Mouse (Mus musculus): ENCODE measurements around the gene Mrrf. TPM values are rescaled to one million over a fixed set of nuclear protein-coding genes. Genes with fewer than 3 reads are reported as not detected.

Mrrf gene
- total RNA-seq, 1 experiment: 8.4 TPM

DNA sequence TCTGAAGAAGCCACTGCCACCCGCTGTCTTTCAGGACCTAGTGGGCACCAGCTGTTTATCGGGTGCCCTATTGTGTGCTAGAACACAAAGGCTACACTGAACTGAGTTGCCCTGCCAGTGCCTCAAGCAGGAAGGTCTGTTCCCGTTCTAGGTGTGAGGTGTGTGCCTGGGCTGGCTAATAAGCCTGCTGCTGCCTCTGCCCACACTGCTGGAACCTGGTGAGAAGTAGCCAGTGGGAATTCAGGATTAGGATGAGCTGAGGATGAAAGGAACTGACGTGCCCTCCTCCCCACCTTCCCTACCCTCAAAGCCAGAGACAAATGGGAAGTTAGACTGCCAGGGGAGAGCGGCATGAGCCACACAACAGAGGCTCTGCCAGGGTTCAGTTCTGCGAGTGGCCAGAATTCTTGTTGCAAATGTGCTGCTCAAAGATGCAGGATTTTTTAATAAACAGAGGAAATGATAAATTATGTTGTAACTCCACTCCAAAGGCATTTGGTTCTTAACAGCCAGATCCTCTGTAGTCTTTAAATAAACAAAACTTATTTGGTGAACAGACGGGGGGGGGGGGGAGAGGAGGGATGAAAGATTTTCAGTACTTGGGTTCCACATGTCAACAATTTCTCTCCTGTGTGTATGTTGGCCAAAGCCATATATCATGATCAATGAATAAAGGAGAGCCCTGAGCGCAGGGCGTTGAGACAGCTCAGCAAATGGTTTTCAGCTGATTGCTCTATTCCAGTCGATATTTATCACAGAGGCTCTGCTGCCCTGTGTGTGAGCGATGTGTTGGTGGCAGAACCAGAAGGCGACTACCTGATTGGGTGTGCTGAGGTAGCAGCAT lies 55.1 kb downstream of the Mrrf start:
- Histone ChIP-seq H3K4me3 (ENCODE audit: insufficient read depth in 1 of 2, low read depth in 1 of 2, low read length in 2 of 2, poor library complexity in 1 of 2, severe bottlenecking in 1 of 2) (no peak overlapping the region), H3K9ac (ENCODE audit: insufficient read depth, low read depth, low read length, poor library complexity, severe bottlenecking) (no peak overlapping the region), H3K9me3 (ENCODE audit: control insufficient read depth, insufficient read depth, low read depth, low read length) (no peaks in the 10 kb centered on the region), H3K27ac (ENCODE audit: insufficient read depth, low read depth, low read length, poor library complexity, severe bottlenecking) (no peak overlapping the region), H3K4me1 (ENCODE audit: control insufficient read depth in 2 of 2, insufficient read depth in 2 of 2, low read length in 2 of 2, poor library complexity in 1 of 2) (no peaks in the 10 kb centered on the region), H3K36me3 (ENCODE audit: control insufficient read depth, insufficient read depth, low read length, poor library complexity, severe bottlenecking) (peaks cover 2% of the 10 kb centered on the region; the same call in 1 of the 2 replicates)
- DNase-seq (ENCODE audit: low read depth, low spot score): no peak
- TF ChIP-seq HCFC1 (IDR thresholded peaks at IDR 0.05; ENCODE audit: borderline replicate concordance, insufficient read depth, low read length) (no peak), CHD2 (IDR thresholded peaks at IDR 0.05; ENCODE audit: low read depth, low read length) (no peak), MAFK (IDR thresholded peaks at IDR 0.05; ENCODE audit: insufficient read depth, low read depth, low read length) (no peak), ZNF384 (IDR thresholded peaks at IDR 0.05; ENCODE audit: low read depth, low read length) (no peak), ZC3H11A (IDR thresholded peaks at IDR 0.05; ENCODE audit: borderline replicate concordance, low read depth, low read length) (no peak)
- in situ Hi-C loops (cut with MboI; ENCODE audit: low sequenced_read_pairs in 2 of 2, unreplicated experiment in 2 of 2): no loop called here

DNA sequence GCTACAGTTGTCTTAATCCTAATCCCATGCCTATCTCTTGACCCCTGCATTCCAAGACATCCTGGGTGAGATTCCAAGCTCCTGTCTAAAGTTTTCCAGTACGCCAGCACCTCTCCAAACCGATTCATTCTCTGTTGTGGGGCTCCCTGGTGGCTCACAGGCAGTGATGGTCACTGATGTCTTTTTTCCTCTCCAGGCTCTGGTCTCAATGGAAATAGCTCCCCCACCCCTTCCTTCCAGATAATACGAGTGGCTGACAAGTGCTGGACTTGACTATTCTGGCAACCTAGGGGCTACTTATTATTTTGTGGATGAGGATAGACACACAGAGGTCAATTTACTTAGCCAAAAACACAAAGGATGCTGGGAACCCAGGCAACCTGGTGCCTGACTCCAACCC lies 60.8 kb downstream of the Mrrf start:
- in situ Hi-C loops (cut with MboI; ENCODE audit: low sequenced_read_pairs in 2 of 2, unreplicated experiment in 2 of 2): no loop called here
- H3K36me3 ChIP-seq (ENCODE audit: control insufficient read depth, insufficient read depth, low read length, poor library complexity, severe bottlenecking): no peaks in the 10 kb centered on the region
- H3K4me3 ChIP-seq (ENCODE audit: insufficient read depth in 1 of 2, low read depth in 1 of 2, low read length in 2 of 2, poor library complexity in 1 of 2, severe bottlenecking in 1 of 2): no peak overlapping the region
- no peak for DNase-seq (ENCODE audit: low read depth, low spot score)
- TF ChIP-seq MAFK (IDR thresholded peaks at IDR 0.05; ENCODE audit: insufficient read depth, low read depth, low read length) (no peak), HCFC1 (IDR thresholded peaks at IDR 0.05; ENCODE audit: borderline replicate concordance, insufficient read depth, low read length) (no peak), CHD2 (IDR thresholded peaks at IDR 0.05; ENCODE audit: low read depth, low read length) (no peak), ZC3H11A (IDR thresholded peaks at IDR 0.05; ENCODE audit: borderline replicate concordance, low read depth, low read length) (no peak), ZNF384 (IDR thresholded peaks at IDR 0.05; ENCODE audit: low read depth, low read length) (no peak)
- no peak overlapping the region for H3K27ac ChIP-seq (ENCODE audit: insufficient read depth, low read depth, low read length, poor library complexity, severe bottlenecking)
- no peaks in the 10 kb centered on the region for H3K9me3 ChIP-seq (ENCODE audit: control insufficient read depth, insufficient read depth, low read depth, low read length)
- no peak overlapping the region for H3K9ac ChIP-seq (ENCODE audit: insufficient read depth, low read depth, low read length, poor library complexity, severe bottlenecking)
- H3K4me1 ChIP-seq (ENCODE audit: control insufficient read depth in 2 of 2, insufficient read depth in 2 of 2, low read length in 2 of 2, poor library complexity in 1 of 2): peaks cover 3 to 5% of the 10 kb centered on the region in 2 experiments; a peak in 1 of 4 replicates

GRCm38 (mm10) chr2:36197919-36198881 lies 62.0 kb downstream of the Mrrf start:
- in situ Hi-C loops (cut with MboI; ENCODE audit: low sequenced_read_pairs in 2 of 2, unreplicated experiment in 2 of 2): no loop called here
- peak; percentile 79 for DNase-seq (ENCODE audit: low read depth, low spot score)

DNA sequence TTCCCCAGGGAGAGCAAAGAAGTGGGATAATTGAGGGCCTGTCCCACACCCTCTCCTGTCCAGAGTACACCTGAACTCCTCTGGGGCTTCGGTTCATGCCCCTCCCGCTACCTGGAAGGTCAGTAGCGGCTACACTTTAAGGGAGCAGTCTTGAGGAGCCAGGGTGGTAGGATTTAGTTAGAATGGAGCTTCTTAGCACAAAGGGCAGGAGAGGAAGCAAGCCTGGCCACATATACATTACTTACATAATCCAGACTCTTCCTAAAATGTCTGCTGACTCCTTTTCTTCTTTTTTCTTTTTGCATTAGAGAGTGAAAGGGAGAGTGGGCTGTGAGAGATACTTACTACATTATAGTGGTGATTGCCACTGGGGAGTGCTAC lies 62.7 kb downstream of the Mrrf start:
- Histone ChIP-seq H3K4me3 (ENCODE audit: insufficient read depth in 1 of 2, low read depth in 1 of 2, low read length in 2 of 2, poor library complexity in 1 of 2, severe bottlenecking in 1 of 2) (no peak overlapping the region), H3K9me3 (ENCODE audit: control insufficient read depth, insufficient read depth, low read depth, low read length) (no peaks in the 10 kb centered on the region), H3K4me1 (ENCODE audit: control insufficient read depth in 2 of 2, insufficient read depth in 2 of 2, low read length in 2 of 2, poor library complexity in 1 of 2) (peaks cover 4 to 13% of the 10 kb centered on the region in 2 experiments; a peak in 3 of 4 replicates), H3K27ac (ENCODE audit: insufficient read depth, low read depth, low read length, poor library complexity, severe bottlenecking) (no peak overlapping the region), H3K36me3 (ENCODE audit: control insufficient read depth, insufficient read depth, low read length, poor library complexity, severe bottlenecking) (no peaks in the 10 kb centered on the region), H3K9ac (ENCODE audit: insufficient read depth, low read depth, low read length, poor library complexity, severe bottlenecking) (no peak overlapping the region)
- DNase-seq (ENCODE audit: low read depth, low spot score): no peak
- in situ Hi-C loops (cut with MboI; ENCODE audit: low sequenced_read_pairs in 2 of 2, unreplicated experiment in 2 of 2): no loop called here
- no peak for TF ChIP-seq CHD2 (IDR thresholded peaks at IDR 0.05; ENCODE audit: low read depth, low read length)
- no peak for TF ChIP-seq ZC3H11A (IDR thresholded peaks at IDR 0.05; ENCODE audit: borderline replicate concordance, low read depth, low read length)
- no peak for TF ChIP-seq MAFK (IDR thresholded peaks at IDR 0.05; ENCODE audit: insufficient read depth, low read depth, low read length)
- no peak for TF ChIP-seq ZNF384 (IDR thresholded peaks at IDR 0.05; ENCODE audit: low read depth, low read length)

More at GRCm38 (mm10) chr2:36197919-36198881, 62.0 kb downstream of the Mrrf start:
- peaks cover 3 to 11% of the 10 kb centered on the region in 2 experiments; a peak in 3 of 4 replicates for H3K4me1 ChIP-seq (ENCODE audit: control insufficient read depth in 2 of 2, insufficient read depth in 2 of 2, low read length in 2 of 2, poor library complexity in 1 of 2)
- no peak overlapping the region for H3K9ac ChIP-seq (ENCODE audit: insufficient read depth, low read depth, low read length, poor library complexity, severe bottlenecking)
- H3K4me3 ChIP-seq (ENCODE audit: insufficient read depth in 1 of 2, low read depth in 1 of 2, low read length in 2 of 2, poor library complexity in 1 of 2, severe bottlenecking in 1 of 2): no peak overlapping the region
- H3K9me3 ChIP-seq (ENCODE audit: control insufficient read depth, insufficient read depth, low read depth, low read length): no peaks in the 10 kb centered on the region
- no peak overlapping the region for H3K27ac ChIP-seq (ENCODE audit: insufficient read depth, low read depth, low read length, poor library complexity, severe bottlenecking)
- no peaks in the 10 kb centered on the region for H3K36me3 ChIP-seq (ENCODE audit: control insufficient read depth, insufficient read depth, low read length, poor library complexity, severe bottlenecking)
- TF ChIP-seq ZC3H11A (IDR thresholded peaks at IDR 0.05; ENCODE audit: borderline replicate concordance, low read depth, low read length): no peak
- no peak for TF ChIP-seq ZNF384 (IDR thresholded peaks at IDR 0.05; ENCODE audit: low read depth, low read length)
- TF ChIP-seq CHD2 (IDR thresholded peaks at IDR 0.05; ENCODE audit: low read depth, low read length): no peak; the same call in 1 of the 2 replicates
- no peak for TF ChIP-seq HCFC1 (IDR thresholded peaks at IDR 0.05; ENCODE audit: borderline replicate concordance, insufficient read depth, low read length)
- TF ChIP-seq MAFK (IDR thresholded peaks at IDR 0.05; ENCODE audit: insufficient read depth, low read depth, low read length): no peak
